Mouse (Mus musculus) urinary bladder, postnatal 14 days (tissue): ENCODE measurements at regions not wholly inside any gene's neighbourhood (a gene's known extent, or its start where the extent isn't known, plus 50 kb on each side); places are given as distances from the start of the nearest gene placed in this dataset.
"Not testable (repeated sequence)": the region's sequence is repeated elsewhere in the genome, so short reads cannot be mapped to it uniquely, and the experiment has no call there.

Experiments
- DNase-seq: peaks from one replicate; pipeline ENCODE4 v3.0.0; 2021; ENCODE audit warnings: low spot score

DNA sequence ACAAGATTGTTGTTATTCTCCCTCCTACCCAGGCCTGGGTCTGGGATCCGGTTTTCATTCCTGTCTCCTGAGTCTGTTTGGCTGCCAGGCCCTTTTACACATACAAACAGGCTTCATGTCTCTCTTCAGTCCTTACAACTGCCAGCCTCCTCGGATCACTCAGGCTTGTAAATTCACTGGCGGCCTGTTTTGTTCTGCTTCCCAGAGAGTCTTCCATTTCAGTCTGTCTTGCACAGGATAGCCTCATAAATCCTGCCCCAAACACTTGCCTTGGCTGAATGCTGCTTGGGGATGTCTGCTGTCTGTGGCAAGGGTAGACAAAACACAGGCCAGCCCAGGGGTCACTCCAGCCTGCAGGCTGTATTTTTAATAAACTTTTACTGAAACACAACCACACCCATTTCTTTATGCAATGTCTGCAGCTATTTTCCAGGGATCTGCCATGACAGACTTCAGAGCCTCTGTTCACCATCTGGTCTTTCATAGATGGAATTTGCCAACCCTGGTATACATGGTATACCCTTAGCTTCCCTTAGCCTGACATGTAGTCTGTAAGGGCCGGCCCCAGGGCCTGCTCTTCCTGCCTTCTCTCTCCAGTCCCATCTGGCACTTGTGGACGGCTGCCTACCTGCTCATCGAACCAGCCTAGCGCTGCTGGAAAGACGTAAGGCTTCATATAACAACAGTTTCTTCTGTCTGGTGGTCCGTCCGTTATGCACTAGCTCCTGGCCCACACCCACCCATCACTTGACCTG is 149.0 kb upstream of the Mocs1 start:
- peak; percentile 22 for DNase-seq

DNA sequence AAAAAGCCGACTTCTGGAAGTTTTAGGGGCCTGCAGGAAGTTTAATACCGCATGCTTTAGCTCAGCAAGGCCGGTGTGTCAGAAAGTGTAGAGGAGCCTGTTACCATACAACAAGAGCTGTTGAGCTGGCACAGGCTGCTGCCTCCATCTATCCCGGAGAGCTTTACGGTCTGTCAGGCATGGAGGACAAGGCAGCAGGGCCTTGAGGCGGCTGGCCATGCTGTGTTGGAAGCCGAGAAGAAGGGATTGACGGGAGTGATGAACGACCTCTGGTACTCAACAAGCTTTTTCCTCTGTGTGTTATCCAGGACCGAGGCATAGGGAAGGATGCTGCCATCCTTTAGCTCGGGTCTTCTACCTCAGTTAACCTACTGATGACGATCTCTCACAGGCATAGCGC is 146.8 kb upstream of the Mocs1 start:
- DNase-seq: no peak

DNA sequence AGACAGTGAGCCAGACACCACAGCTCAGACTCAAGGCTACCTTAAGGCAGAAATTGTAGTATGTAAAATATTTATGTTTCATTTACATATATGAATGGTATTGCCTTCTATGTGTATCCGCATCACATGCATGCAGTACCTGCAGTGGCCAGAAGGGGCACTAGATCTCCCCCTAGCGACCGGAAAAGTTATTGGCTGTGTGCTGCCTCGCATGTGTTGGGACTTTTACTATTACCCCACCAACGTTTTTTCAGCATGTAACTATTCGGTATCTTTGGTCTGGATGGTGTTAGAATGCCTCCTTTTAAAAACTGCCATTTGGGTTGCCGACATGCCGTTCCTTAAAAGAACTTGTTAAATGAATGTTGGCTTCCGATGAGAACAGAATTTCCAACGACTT is 145.7 kb upstream of the Mocs1 start:
- no peak for DNase-seq

DNA sequence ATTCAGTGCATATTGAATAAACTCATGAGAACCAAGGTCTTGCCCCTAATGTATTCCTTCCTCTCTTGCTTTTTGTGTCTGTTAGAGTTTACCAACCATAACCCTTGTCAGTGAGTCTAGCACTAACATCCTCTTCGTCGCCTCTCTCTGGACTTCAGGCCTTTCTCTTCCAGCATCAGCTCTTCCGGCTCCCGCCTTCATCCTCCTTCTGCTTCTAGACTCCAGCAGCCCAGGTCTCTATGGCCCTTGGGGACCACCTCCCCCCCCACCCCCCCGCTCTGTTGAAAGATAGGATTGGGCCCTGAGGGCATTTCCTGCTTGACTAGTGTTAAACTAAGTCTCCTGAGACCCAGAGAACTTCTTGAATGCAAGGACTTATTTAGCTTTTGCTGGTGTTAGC is 144.7 kb upstream of the Mocs1 start:
- DNase-seq: no peak

DNA sequence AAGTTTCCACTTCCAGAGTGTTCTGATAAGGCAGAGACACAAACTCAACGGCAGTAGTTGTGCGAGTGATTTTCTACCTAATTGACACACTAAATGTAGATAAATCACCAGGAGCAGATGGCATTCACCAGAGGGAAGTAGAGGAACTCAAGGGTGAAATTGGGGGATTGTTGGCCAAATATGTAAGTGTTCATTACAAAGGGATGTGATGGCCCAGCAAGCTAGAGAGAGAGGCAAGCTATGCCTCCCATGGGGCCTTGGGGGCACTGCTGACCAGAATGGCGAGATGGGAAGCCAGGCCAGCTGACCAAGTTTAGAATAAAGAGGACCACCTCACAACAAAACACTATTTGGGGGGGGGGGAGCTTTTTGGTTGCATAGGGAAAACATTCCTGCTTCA is 136.5 kb upstream of the Mocs1 start:
- no peak for DNase-seq

DNA sequence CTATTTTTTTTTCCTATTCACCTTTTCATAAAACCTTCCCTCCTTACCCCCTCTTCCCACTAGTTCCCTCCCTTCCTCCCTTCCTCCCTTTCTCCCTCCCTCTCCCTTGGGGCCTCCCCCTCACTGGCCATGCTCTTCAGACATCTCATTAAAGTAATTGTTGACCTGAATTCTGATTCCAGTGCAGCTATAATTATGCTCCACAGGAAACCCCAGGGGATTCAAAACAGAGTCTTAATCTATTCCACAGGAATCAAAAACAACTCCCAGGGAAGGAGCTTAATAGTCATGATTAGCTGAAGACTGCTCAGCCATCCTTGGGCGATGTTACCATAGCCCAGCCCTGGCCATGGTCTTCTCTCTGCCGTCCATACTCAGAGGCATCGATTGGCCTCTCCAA is 123.7 kb upstream of the Mocs1 start:
- no peak for DNase-seq

DNA sequence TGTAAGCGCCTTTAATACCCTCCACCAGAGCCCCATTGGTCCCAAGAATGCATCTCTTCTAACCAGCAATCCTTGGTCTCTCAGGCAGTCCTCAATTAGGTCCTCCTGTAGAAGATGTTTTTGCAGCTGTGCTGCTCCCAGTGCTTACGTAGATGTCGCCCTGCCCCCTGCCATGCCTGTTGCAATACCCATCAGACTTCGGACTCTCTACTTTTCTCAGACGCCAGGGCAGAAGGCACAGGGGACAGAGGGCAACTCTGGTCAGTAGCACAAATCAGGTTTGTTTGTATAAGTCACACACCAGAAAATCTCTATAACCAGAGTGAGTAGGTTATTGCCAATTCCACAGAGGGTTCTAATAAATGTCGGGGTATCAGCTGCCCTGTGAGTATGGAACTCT is 123.0 kb upstream of the Mocs1 start:
- DNase-seq: no peak

DNA sequence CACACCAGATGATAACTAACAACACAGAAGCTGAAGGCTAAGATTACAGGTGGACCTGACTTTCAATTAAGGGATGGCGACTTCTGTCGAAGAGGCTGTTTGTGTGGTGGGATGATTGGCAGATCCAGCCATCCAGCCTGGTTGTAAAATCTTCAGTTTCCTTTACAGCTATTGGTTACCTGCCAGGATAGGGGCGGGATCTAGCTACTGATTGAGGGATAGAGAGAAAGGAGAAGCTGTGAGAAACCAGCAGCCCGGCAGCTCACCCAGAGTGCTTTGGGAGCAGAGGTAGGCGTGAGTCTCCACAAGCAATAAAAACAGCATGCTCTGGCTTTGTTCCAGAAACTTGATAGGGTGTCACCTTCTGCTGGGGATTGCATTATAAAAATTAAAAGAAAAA is 119.1 kb upstream of the Mocs1 start:
- DNase-seq: peak; percentile 26

DNA sequence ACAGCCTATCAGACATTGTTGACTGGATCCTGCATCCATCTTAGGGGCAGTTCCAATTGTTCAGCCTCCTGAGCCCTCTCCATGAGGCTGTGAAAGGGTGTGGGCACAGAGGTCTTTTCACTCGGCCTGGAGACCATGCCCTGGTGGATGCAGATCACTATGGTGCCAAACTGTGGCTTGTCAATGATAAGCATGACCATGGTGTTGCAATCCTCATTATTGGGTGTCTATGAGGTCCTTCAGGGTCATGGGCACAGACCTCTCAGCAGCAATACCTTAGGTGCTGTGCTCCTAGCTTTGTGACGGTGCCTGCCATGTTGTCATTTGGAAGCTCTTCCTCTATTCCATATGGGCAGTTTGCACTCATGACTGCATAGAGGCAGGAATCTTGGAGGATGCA is 114.0 kb upstream of the Mocs1 start:
- DNase-seq: no peak

DNA sequence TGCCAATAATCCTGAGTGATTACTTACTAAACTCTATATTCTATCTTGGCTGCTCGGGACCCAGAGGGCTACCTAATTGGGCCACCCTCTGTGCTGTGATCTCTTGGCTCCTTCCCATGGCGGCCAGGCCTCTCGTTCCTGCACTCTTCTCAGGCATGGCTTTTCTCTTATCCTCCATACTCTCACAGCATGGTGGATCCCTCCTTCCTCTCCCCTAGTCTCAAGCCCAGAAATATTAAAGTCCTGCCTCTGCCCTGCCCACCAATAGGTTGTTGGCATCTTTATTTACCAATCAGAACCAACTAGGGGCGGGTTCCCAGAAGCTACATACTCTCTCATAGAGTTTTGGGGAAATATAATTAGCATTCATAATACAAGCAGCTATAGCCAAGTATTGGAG is 100.6 kb upstream of the Mocs1 start:
- no peak for DNase-seq

DNA sequence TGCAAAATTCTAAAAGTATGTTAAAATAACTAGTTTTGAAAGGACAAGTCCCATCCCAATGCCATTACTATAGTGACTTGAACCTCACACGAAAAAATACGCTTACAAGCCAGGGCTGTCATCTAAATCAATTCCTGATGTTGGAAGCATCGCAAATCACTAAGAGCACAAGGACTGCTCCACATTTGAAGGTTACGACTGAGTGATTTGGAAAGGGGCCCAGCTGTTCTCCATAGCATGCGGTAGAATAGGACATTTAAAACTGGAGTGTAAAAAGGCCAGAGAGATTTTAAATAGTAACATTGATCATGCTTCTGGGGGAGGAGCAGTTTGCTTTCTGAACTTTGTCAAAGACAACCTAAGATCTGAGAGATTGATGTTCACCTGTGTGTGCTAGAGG is 92.8 kb upstream of the Mocs1 start:
- no peak for DNase-seq

DNA sequence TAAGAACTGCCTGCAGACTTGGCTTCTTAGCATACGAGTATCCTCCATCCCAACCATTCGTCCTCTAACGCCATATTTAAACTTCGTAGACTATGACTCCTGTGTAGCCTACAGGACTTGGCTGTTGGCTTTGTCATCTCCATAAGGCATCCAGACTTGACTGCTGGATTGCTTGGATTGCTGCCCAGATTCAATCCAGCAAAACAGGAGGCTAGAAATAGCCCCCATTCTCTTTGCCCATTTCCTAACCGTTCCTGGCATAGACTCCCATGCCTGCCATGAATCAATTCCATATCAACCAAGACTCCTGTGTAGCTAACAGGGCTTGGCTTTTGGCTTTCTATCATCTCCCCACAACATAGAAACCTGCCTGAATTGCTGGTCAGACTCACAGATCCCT is 90.3 kb upstream of the Mocs1 start:
- no peak for DNase-seq

DNA sequence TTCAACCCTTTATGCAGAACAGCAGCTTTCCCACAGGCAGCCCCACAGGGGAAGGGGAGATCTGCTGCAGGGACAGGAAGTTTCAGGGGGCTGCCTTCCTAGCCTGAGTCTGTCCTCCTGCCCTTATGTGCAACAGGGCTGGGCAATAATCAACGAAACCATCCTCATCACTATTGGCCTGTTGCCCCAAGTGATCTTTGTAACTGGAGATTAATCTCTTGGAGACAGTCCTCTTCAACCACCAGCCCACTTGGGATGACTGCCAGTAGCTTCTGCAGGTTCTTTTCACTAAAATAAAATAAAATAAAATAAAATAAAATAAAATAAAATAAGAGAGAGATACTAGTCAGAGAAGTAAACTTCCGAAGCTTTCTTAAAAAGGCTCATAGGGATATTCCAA is 85.5 kb upstream of the Mocs1 start:
- DNase-seq: no peak

DNA sequence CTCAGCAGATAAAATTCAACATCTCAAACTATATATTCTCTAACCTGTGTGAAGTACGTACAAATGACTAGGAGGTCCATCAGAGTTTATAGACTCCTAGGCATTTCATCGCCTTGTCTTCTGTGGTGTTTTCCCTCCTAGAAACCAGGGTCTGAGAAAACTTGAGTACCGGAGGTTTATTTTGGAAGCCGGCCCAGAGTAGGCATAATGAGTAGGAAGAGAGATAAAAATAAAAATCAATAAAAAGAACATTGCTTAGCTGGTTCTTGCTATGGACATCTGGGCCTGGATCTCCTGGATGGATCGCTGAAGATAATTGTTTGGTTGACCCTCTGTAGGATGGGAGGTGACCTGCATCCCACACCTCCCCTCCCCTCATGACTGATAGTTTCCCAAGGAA is 81.5 kb upstream of the Mocs1 start:
- no peak for DNase-seq

DNA sequence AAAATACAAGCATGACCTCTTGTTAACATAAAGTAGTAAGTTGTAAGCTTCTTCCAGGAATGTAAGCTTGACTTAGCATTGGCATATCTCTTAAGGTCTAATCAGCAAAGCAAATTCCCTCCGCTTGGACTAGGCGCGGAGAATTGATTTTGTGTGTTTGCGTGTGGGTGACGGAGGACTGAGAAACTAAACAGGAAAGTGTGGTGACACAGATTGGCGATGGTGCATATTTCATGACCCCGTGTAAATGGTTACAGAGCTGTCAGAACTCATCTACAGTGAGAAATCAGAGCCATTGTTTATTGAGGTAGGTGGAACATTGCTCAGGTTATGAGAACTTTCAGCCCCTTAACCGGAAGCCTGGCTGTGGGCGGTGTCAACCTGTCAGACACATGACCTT is 78.8 kb upstream of the Mocs1 start:
- DNase-seq: no peak

DNA sequence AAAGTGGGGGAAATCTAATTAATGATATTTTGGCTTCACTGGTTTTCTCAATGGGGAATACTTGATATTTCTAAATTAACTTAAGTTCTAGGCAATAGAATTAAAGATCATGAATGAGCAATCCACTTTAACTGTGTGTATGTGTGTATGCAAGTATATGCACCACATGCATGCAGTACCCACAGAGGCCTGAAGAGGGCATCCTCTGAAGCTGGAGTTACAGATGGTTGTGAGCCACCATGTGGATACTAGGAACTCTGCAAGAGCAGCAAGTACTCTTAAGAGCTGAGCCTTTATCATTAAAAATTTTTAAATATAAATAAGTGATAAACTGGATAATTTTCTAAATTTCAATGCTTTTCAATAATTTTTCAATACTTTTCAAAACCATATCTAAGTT is 69.0 kb upstream of the Mocs1 start:
- DNase-seq: no peak

DNA sequence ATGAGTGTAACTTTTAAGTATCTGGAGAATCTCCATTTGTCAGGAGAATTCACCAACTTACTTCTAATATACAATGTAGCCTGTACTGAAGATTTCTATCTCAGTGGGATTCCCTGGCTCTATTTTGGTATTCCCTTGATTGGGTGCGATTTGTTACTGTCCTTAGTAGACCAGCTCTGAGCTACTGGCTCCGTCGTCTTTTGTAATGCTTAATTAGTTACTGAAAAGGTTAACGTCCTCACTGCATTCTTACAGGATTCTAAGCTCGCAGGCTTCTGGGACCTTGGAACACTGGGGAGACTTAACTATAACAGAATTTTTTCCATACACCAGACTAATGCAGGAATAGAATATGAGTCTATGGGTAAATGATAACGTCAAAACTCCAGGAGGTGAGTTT is 67.9 kb upstream of the Mocs1 start:
- DNase-seq: not testable (repeated sequence)

DNA sequence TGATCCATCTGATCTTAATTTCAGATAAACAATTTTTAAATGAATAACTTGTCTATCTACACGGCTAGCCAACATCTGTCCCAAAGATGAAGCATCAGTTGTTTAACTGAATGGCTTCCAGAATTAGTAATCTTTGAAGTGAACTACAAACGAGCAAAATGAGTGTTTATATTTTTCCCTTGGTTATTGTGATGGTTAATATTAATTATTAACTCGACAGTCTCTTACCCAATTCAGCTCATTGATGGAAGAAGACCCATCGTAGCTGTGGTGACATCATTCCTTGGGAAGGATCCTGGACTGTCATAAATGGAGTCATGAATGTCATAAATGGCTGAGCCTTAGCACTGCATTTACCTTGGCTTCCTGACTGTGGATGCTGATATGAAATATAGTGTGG is 60.4 kb upstream of the Mocs1 start:
- DNase-seq: no peak

DNA sequence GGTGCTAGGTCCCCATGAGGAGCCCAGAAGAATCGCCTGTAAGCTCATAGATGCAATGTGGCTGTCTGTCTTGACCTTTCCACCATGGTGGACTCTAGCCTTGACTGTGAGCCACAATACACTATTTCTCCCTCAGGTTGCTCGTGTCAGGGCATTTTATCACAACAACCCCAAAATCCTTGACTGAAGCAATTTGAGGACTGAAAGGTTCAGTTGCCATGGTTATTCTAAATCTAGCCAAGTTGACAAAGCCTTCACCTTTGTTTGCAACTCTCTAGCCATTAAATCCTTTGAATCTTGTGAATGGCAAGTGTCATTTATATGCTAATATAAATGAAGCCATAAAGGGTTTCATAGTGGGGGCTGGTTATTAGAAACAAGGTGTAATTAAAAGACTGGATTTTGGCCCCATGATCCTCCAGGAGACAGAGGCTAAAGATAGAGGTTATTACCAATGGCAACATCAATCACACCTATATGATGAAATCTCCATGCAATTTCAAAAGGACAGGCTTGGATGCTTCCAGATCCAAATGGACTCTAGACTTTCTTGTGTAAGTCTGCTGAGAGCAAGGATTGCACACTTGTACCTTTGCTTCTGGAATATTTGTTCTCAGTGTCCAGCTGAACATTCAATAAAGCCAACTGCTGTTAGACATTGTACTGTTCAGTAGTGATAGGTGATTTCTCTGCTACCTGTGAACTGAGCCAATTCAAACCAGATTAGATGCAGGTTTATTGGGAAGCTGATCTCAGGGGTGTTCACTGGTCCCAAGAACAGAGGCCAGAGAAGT is 59.5 kb upstream of the Mocs1 start:
- no peak for DNase-seq

DNA sequence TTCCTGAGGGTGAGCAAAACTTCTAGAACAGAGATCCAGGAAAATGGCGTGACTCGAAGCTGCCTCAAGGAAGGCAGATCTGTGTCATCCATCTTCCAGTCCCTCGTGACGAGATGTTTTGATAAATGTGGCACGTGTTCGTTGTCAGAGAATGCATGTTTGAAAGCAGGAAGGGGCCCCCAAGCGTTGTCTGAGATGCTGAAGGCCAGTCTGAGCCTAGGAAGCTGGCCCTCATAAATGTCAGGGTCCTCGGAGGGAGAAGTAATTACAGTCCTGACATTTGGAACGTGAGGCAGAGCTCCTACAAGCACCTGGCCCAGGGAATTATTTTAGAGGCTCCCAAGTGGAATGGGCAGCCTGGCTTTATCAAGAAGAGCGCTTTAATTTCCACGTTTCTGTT is 50.5 kb upstream of the Mocs1 start:
- no peak for DNase-seq
